9 mouse cellular contexts compared by ENCODE assay signal in genomic region chr16:29838981-29839661, GRCm38 (mm10).
DNase-seq lines count a peak whose midpoint lies in the region; ATAC-seq and TF ChIP-seq lines count a peak whose summit lies in the region.
"Had no signal": no experiment of that assay in that cellular context is flagged by ENCODE, and none has a peak within 500 bp of the region (broad histone marks: within the 10 kb centered on the region; RNA-seq: fewer than 3 reads in every experiment).

No protein-coding gene starts in this region.

- peak overlapping the region; percentile 41 for H3K9ac ChIP-seq in hindbrain, embryonic 16.5 days (ENCODE audit: low read depth, low read length)

- no peak overlapping the region for H3K27ac ChIP-seq in cerebellum, adult 2 months (ENCODE audit: insufficient read depth, low read length)
- H3K27ac ChIP-seq in hindbrain, embryonic 16.5 days (ENCODE audit: low read depth, low read length): 0 out of 2 replicates have a peak overlapping the region, but pooled peaks have one; percentile 63
- peak overlapping the region; percentile 32; the same call in 1 of the 2 replicates for H3K27ac ChIP-seq in left cerebral cortex, adult 2 months

- no peaks in the 10 kb centered on the region for H3K9me3 ChIP-seq in hindbrain, embryonic 16.5 days (ENCODE audit: control insufficient read depth, low read length)

- intact Hi-C loops in left cerebral cortex, adult 2 months (cut with DNase I): loop anchor here (2.0 to 5.0 kb wide), 4 partner anchors 24 to 226 kb away; partner anchors contain the start of gene Hes1

- peak; percentile 56 for ATAC-seq in hindbrain, embryonic 16.5 days
- ATAC-seq in megakaryocyte, adult 5-6 weeks (ENCODE audit: poor library complexity, severe bottlenecking): peak; percentile 62
- ATAC-seq: Patski had no signal

- 11% methylated on average over 28 of the region's 28 CpGs for WGBS in cerebellum, adult 2 months
- WGBS in hindbrain, embryonic 16.5 days: 7% methylated on average over 28 of the region's 28 CpGs

- TF ChIP-seq POLR2A in cerebellum, adult 2 months (IDR thresholded peaks at IDR 0.05; ENCODE audit: borderline replicate concordance, insufficient read depth, low read length): no peak

- no peaks in the 10 kb centered on the region for H3K4me1 ChIP-seq in cerebellum, adult 2 months (ENCODE audit: control insufficient read depth, insufficient read depth, low read length)
- H3K4me1 ChIP-seq in hindbrain, embryonic 16.5 days (ENCODE audit: control insufficient read depth, insufficient read depth, low read depth, low read length): peaks cover 13% of the 10 kb centered on the region

- DNase-seq in cerebellum, adult 2 months: peak; percentile 27 to 43
- DNase-seq in cerebellum, adult 11-12 months: no peak
- peak; percentile 46 for DNase-seq in brain, embryonic 18.5 days (ENCODE audit: low read depth, low spot score)
- peak; percentile 63 to 83 for DNase-seq in frontal cortex, postnatal 10 days (ENCODE audit: low spot score in 2 of 2)
- peak; percentile 57 to 66 for DNase-seq in left cerebral cortex, adult 2 months (ENCODE audit: extremely low spot score in 1 of 2, low spot score in 2 of 2)
- peak; percentile 80 for DNase-seq in right cerebral cortex, postnatal 4 days

- H3K27me3 ChIP-seq in cerebellum, adult 2 months (ENCODE audit: control insufficient read depth, insufficient read depth, low read length): no peaks in the 10 kb centered on the region; the same call in 1 of the 2 replicates
- H3K27me3 ChIP-seq in hindbrain, embryonic 16.5 days (replicated peaks; ENCODE audit: control insufficient read depth, insufficient read depth, low read length): peaks cover 9% of the 10 kb centered on the region
- H3K27me3 ChIP-seq: Patski had no signal

- H3K4me2 ChIP-seq in hindbrain, embryonic 16.5 days (ENCODE audit: low read length): peak overlapping the region; percentile 53

- H3K36me3 ChIP-seq in hindbrain, embryonic 16.5 days (ENCODE audit: control insufficient read depth, insufficient read depth, low read length): no peaks in the 10 kb centered on the region

- TF ChIP-seq CTCF in cerebellum, adult 2 months (IDR thresholded peaks at IDR 0.05; ENCODE audit: borderline replicate concordance, insufficient read depth, low read depth, low read length): no peak
- TF ChIP-seq CTCF in left cerebral cortex, adult 2 months (IDR thresholded peaks at IDR 0.05): no peak; the same call in 1 of the 2 replicates

- peak overlapping the region; percentile 11 for H3K4me3 ChIP-seq in cerebellum, adult 2 months (replicated peaks; ENCODE audit: insufficient read depth, low read depth, low read length)
- H3K4me3 ChIP-seq in hindbrain, embryonic 16.5 days (ENCODE audit: low read length): peak overlapping the region; percentile 21
- peak overlapping the region; percentile 29 for H3K4me3 ChIP-seq in left cerebral cortex, adult 2 months
